Mouse (Mus musculus) layer of hippocampus, adult 8-10 months (tissue): ENCODE data around the gene Nomo1. TPM values are rescaled to one million over a fixed set of nuclear protein-coding genes. Genes with fewer than 3 reads are reported as not detected.

Experiments
- DNase-seq, 2 experiments: peaks; one replicate each; pipeline ENCODE4 v3.0.0; 2022; ENCODE audit warnings: low spot score in 2 of 2
- total RNA-seq, 4 experiments: library from RNA; stranded (reverse); gene quantifications; 2 replicates each; pipeline ENCODE4 v1.2.4; 2022

Gene Nomo1
- total RNA-seq, 4 experiments from 2014 or later = 96.7 to 108 (median 105) TPM

DNA sequence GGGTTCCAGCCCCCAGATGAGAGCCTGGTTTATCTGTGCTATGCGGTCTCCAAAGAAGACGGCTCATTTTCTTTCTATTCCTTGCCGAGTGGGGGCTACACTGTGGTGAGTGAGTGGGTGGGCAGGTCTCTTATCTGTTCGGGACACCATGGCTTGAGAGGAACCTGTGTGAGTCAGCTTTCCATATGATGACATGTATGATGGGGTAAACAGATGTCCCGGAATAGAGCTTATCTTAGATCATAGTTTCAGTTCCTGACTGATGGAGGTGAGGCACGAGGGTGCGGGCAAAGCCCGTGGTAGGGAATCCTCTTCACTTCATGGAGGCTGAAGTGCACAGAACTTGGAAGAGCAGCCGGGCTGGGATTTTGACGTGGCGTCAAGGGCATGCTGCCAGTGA, 12.4 kb downstream of the Nomo1 start:
- no peak for DNase-seq

DNA sequence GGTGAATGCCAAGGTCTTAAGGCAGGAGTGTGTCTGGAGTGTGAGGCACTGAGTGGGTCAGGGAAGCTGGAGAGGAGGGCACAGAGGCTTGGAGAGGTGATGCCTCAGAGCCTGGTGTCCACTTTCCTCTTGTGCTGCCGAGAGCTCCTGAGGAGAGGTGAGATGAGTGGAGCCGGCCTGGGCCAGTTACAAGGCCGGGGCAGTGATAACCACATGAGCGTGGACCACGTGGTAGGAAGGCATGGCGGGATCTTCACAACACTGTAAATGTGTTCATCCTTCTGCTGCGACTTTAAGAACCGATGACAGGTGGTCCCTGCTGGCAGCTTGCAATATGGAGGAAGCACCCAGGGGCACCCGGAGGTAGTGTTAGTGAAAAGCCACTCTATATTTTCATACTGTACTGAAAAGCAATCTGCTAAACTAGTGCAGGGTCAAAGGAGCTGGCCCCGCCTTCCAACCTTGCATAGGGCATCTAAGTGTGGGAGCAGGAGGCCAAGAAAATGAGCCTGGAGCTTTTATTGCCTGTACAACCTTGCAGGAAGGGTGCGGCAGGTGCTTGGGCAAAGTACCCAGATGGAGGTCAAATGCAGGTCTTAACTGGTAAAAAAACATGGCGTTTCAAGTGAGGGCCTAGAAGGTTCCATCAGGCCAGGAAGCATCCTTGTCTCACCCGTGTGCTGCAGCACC, 14.5 kb downstream of the Nomo1 start:
- DNase-seq = no peak

DNA sequence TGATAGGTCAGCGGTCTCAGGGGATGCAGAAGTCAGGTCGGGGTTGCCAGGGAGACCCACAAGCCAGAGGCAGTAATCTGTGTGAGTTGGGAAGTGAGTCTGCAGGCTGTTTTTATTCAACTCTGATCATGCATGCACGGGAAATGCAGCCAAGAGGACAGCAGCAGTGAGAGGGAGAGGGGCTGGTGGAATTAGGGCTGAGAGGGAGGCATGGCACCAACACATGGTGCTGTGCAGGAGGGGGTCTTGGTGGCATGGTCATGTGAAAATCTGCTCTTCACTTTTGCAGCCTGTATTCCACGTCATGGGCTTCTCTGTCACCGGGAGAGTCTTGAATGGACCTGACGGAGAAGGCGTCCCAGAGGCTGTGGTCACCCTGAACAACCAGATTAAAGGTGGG, 16.5 kb downstream of the Nomo1 start:
- DNase-seq = no peak

DNA sequence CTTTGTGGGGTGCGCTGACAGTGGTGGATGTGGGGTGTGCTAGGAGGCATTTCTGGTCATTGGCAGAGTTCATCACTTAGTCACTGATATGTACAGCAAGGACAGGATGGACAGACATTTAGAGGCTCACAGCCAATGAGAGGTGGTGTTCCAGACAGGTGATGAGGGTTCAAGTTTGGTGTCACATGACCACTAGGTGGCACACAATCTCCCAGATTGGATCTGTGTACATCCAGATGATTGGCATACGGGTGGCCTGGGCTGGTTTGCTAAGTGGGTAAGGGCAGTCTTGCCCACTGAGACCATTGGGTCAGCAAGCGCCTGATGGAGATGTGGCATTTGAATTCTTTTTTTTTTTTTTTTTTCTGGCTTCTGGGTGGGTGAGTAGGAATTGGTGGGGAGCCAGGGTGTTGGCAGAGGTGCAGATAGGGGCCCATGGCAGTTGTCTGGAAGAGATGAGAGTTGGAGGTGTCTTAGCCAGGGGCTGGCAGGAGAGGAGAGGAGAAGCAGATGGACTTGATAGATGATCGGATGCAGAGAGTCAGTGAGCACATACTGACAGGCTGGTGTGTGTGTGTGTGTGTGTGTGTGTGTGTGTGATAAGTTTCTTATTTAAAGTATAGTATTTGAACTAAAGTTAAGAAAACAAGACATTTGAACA, 18.8 kb downstream of the Nomo1 start:
- DNase-seq = no peak

DNA sequence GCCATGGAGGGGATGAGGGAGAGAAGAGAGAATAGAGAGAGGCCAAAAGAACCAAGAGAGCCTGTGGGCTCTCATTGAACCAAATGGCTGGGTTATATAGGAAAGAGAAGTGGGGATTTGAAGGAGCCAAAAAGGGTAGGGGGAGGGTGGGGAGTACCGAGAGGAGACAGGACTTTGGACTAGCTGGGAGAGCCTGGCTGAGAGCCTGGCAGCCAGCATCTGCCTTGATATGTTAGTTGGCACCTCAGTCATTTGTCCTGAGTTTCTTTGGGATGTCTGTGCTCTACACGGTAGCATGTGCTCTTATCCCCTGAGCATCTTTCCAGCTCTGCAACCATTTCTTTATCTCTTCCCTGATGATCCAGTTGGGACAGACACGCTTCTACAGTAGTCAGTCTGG, 20.1 kb downstream of the Nomo1 start:
- DNase-seq = no peak

- no peak for DNase-seq
Measured at GRCm38 (mm10) chr7:46058882-46059281, 25.4 kb downstream of the Nomo1 start.

- DNase-seq = no peak
Measured at GRCm38 (mm10) chr7:46060688-46061087, 27.2 kb downstream of the Nomo1 start.

DNA sequence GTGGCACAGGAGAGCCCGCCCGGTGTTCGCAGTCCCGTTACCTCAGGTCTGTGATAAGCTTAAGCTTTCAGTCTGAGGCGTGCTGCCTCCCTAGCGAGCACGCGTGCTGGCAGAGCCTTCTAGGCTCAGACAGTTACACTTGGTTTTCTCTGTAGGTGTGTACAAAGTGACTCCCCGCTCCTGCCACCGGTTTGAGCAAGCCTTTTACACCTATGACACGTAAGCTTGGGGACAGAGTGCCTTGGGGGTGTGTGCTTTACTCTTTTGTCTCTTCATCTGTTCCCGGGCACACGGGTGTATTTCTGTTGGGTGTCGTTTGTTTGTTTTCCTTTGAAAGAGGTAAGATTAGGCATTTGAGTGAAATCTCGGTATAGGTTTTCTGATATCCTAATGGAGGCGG, 28.1 kb downstream of the Nomo1 start:
- DNase-seq = no peak

- DNase-seq = no peak
Measured at GRCm38 (mm10) chr7:46063296-46063695, 29.8 kb downstream of the Nomo1 start.

- DNase-seq = no peak
Measured at GRCm38 (mm10) chr7:46068831-46069230, 35.3 kb downstream of the Nomo1 start.

GRCm38 (mm10) chr7:46076844-46077243, 43.3 kb downstream of the Nomo1 start:
- DNase-seq = no peak

DNA sequence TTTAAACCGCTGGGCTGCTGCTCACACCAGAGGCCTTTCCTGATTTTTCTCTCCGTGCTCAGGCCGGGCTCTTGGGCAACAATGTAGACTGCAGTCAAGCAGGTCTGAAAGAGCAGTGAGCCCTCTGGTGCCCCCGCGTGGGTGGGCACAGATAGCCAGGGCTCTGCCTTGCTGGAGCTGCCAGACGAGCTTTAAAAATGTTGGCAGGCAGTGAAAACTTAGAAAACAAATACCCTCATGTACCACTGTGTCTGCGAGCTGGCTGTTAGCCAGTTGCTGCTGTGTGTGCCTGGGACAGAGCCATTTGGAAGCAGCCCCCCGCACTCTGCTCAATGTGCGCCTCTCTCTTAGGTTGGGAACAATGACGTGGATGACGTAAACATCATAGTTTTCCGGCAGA, 44.2 kb downstream of the Nomo1 start:
- DNase-seq = no peak

- DNase-seq = no peak
Measured at GRCm38 (mm10) chr7:46084024-46084423, 50.5 kb downstream of the Nomo1 start.

DNA sequence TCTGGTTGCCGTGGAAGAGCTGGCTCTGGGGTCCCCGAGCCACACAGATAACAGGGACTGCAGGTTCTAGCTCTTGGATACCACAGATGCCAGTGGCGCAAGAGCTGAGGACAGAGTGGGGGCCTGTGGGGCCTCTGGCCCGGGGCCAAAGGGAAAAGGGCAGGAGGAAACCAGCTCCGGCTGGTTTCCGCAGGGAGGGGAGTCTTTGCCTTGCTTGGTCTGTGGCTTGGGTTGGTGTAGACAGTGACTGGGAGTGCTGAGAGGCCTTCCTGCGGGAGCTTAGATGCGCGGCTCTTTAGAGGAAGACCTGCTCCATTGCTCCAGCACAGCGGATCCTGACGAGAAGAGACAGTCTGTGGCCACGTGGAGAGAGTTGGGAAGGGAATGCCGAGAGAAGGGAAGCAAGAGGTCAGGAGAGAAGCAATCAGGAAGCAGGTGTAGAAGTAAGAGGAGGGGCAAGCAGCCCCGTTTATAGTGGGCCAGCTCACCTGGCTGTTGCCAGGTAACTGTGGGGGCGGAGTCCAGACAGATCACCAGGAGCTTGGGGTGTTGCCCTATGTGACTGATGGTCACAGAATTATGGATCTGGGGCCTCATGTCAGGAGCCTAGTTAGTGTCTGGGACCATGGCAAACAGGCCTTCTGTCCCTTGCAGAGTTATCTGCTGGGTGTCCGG, 51.5 kb downstream of the Nomo1 start:
- no peak for DNase-seq

DNA sequence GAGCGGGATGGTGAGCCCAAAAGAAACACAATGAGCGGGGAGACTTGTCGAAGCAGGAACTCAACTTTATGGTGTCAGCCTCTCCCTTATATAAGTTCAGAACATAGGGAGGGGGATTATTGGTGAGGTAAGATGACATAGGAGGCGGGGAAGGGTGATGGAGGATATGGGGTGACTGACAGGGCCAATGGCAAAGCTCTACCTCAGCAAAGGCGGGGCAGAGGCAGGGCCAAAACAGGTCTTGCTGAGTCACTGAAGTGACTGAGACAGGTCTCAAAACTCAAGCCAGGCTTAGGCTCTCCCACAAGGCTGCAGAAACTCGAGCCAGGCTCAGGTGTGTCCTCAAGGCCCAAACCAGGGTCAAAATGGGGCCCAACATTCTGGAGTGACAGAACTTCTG, 52.9 kb downstream of the Nomo1 start:
- DNase-seq = no peak

GRCm38 (mm10) chr7:46088241-46088640, 54.7 kb downstream of the Nomo1 start:
- no peak for DNase-seq

DNA sequence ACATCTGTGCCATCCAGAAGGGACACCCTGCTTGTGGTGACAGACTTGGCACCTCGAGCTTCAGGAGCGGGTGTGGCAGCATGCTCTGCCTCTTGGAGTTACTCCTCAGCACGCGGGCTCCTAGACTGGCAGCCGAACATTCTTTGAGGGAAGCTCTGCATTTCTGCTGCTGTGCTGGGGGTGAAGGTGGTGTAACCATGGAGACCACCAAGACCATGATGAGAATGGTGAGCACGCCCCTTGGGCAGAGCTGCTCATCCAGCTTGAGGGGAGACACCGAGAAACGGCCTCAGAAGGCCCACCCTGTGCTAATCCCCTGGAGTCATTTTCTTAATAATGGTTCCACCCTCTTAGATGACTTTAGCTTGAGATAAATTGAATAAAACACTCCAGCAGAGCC, 59.3 kb downstream of the Nomo1 start:
- DNase-seq = no peak

DNA sequence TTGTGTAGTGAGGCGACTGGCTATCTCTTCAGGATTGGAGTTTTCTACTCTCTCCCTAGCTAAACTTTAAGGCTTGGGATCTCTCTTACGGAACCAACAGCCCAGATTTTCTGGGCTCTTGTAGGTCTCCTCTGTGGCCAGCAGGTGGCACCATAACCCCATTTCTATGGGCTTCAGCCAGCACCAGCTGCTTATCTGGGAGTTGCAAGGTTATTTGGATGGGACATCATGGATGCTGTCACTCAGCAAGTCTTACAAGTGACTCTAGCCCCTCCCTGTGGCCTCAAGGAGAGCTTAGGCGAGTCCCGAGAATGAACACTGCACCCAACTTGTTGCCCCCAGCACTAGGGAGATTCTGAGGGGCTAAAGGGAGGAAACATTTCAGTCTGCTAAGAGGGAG, 62.6 kb downstream of the Nomo1 start:
- peak in 1 of 2 experiments; percentile 71 for DNase-seq

GRCm38 (mm10) chr7:46097319-46097783, 63.9 kb downstream of the Nomo1 start:
- DNase-seq = no peak

DNA sequence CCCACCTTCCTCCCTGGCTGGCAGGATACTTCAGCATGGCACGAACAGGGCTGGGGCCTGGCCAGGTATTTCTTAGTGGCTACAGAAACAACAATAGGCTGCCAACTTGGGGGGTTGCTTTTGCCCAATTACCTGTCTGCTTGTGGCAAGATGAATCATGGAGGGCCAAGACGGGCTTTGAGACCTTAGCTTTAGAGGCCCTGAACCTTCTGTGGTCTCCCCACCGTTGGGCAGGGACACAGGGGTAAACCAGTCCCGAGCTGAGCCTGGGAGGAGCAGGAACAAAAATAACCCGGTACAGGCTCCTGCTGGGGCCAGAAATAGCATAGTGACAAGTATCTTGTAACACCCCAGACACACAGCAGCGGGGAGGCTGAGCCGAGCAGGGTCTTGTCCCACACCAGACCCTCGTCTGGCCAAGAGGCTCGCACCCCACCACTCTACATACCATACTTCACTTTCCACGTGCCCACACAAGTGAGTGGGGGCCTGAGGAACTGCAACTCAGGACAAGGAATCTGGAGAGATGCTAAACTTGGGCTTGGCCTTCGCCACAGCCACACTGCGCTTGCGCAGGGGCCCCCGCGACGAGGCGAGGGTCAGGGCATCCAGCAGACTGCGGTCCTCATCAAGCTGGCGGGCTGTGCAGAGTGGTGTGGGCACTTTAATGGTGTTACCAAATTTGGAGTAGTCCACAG, 64.9 kb downstream of the Nomo1 start:
- DNase-seq = no peak

DNA sequence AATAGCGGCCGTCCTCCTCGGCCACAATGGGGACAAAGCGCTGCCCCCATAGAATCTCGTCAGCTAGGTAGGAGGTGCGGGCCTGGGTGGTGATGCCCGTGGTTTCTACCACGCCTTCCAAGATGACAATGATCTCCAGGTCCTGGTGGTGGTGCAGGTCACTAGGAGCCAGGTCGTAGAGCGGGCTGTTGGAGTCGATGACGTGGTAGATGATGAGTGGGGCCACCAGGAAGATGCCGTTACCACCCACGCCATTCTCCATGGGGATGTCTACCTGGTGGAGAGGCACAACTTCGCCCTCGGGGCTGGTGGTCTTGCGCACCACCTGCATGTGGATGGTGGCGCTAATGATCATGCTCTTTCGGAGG, 65.4 kb downstream of the Nomo1 start:
- no peak for DNase-seq

DNA sequence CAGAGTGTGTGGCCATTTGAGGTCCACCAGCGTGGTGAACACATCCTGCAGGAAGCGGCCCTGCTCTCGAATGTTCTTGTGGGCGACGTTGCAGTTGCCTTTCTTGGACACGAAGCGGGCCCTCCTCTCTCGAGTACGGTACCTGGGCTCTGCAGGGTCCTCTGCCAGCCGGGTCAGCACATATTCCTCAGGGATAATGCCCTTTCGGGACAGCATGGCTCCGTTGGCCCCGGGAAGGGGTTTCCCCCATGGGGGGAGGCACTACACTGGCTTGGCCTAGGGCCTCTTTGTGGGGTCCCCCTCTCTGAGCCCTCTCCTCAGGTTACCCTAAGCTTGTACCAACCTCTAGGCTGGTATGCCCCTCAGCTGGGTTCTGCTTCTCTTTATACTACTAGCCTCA, 66.2 kb downstream of the Nomo1 start:
- no peak for DNase-seq
